Mouse (Mus musculus): ENCODE measurements around the gene Muc4. TPM values are rescaled to one million over a fixed set of nuclear protein-coding genes. Genes with fewer than 3 reads are reported as not detected.

Muc4 gene
- total and polyA plus RNA-seq, 2 experiments from 2014 or later = not detected

DNA sequence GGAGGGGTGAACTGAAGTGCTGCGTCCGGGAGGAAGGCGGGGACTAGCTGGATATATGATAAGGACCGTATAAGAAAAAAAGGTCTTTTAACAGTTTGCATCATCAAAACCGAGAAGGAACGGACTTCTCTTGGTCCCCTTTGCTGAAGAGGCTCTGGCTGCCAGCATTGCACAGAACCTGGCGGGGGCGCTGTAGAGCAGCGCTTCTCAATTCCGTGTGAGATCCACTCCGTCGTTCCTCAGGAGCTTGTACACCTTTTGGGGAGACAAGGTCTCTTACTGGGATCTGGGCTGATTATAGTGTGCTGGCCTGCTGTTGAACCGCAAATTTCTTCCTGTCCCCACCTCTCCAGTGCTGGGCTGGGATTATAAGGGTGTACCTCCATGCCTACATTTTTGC, 20.3 kb upstream of the Muc4 start:
- Histone ChIP-seq H3K36me3 (ENCODE audit: insufficient read depth, low read length) (no peaks in the 10 kb centered on the region), H3K27me3 (ENCODE audit: insufficient read depth, low read length) (no peaks in the 10 kb centered on the region), H3K9ac (replicated peaks; ENCODE audit: low read length, poor library complexity, severe bottlenecking) (no peak overlapping the region), H3K9me3 (ENCODE audit: low read length) (no peaks in the 10 kb centered on the region), H3K4me2 (ENCODE audit: low read depth, low read length, poor library complexity, severe bottlenecking) (no peak overlapping the region; the same call in 1 of the 2 replicates), H3K27ac (ENCODE audit: low read depth, low read length) (no peak overlapping the region), H3K4me3 (ENCODE audit: low read depth, low read length) (no peak overlapping the region), H3K4me1 (ENCODE audit: insufficient read depth, low read length) (no peaks in the 10 kb centered on the region)
- ATAC-seq (ENCODE audit: low FRiP score) = no peak
- peak; percentile 39 for DNase-seq (ENCODE audit: low spot score)
- TF ChIP-seq CTCF (IDR thresholded peaks at IDR 0.05) = peak; percentile 58
- WGBS = 38% methylated on average over 13 of the region's 13 CpGs

DNA sequence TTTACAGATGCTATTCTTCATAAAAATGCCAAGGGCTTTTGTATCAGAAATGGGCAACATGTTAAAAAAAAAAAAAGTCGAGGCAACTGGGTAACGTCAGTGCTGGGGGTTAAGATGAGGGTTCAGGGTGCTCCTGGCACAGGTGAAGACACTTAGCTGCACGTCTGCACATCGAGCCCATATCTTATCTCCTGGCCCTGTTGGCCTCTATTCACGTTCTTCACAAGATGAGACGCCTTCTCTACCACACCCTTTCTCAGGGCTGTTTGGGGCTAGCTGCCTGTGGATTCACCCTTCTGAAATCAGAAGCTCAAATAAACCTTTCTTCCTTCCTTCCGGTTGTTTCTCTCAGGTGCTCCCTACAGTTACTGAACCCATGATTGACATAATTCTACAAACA, 12.5 kb upstream of the Muc4 start:
- Histone ChIP-seq H3K9me3 (ENCODE audit: low read length) (no peaks in the 10 kb centered on the region), H3K4me2 (ENCODE audit: low read depth, low read length, poor library complexity, severe bottlenecking) (no peak overlapping the region), H3K27me3 (ENCODE audit: insufficient read depth, low read length) (no peaks in the 10 kb centered on the region), H3K9ac (replicated peaks; ENCODE audit: low read length, poor library complexity, severe bottlenecking) (no peak overlapping the region), H3K4me3 (ENCODE audit: low read depth, low read length) (no peak overlapping the region), H3K4me1 (ENCODE audit: insufficient read depth, low read length) (no peaks in the 10 kb centered on the region), H3K27ac (ENCODE audit: low read depth, low read length) (no peak overlapping the region), H3K36me3 (ENCODE audit: insufficient read depth, low read length) (no peaks in the 10 kb centered on the region)
- TF ChIP-seq CTCF (IDR thresholded peaks at IDR 0.05) = no peak
- 87% methylated on average over 7 of the region's 7 CpGs for WGBS
- ATAC-seq (ENCODE audit: low FRiP score) (no peak), DNase-seq (ENCODE audit: low spot score) (no peak)

DNA sequence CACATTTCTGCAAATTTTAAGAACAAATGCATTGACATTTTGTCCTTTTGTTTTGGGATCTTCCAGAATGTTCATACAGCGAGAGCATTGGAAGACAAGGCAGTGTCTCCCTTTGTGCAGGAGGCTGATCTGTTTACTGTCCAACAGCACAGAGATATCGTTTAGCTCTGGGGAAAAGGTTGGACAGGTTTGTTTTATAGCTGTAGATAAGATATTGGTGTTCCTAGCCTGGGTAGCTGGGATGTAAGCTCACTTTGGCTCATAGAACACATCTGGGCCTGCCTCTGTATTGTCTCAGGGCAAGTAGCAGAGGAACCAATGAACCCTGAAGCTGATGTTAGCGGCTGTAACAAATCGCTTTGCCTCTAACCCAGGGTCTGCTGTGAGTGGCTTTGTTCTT, 11.9 kb upstream of the Muc4 start:
- ATAC-seq (ENCODE audit: low FRiP score) (no peak), DNase-seq (ENCODE audit: low spot score) (no peak)
- 78% methylated on average over 4 of the region's 4 CpGs for WGBS
- no peak for TF ChIP-seq CTCF (IDR thresholded peaks at IDR 0.05)
- Histone ChIP-seq H3K9me3 (ENCODE audit: low read length) (no peaks in the 10 kb centered on the region), H3K4me2 (ENCODE audit: low read depth, low read length, poor library complexity, severe bottlenecking) (no peak overlapping the region), H3K27me3 (ENCODE audit: insufficient read depth, low read length) (no peaks in the 10 kb centered on the region), H3K36me3 (ENCODE audit: insufficient read depth, low read length) (no peaks in the 10 kb centered on the region), H3K4me1 (ENCODE audit: insufficient read depth, low read length) (no peaks in the 10 kb centered on the region), H3K9ac (replicated peaks; ENCODE audit: low read length, poor library complexity, severe bottlenecking) (no peak overlapping the region), H3K4me3 (ENCODE audit: low read depth, low read length) (no peak overlapping the region), H3K27ac (ENCODE audit: low read depth, low read length) (no peak overlapping the region)

DNA sequence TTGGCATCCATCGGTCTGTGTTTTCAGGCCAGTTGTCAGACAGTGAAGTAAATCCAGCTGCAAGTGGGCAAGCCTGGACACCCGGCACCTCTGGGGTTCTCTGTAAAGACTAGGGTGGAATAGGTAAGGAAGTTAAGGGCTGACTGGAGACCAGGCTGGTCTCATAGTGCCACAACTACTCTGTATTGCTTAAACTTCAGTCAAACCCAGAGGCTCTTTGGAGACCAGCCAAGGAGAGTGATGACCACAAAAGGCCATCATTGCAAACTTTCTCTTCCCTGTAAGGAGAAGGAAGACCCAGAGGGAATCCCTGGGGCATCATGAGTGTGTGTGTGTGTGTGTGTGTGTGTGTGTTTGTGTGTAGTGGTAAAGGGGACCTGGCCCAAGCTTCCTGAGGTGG, 11.4 kb upstream of the Muc4 start:
- Histone ChIP-seq H3K36me3 (ENCODE audit: insufficient read depth, low read length) (no peaks in the 10 kb centered on the region), H3K9ac (replicated peaks; ENCODE audit: low read length, poor library complexity, severe bottlenecking) (no peak overlapping the region), H3K4me1 (ENCODE audit: insufficient read depth, low read length) (no peaks in the 10 kb centered on the region), H3K4me3 (ENCODE audit: low read depth, low read length) (no peak overlapping the region), H3K4me2 (ENCODE audit: low read depth, low read length, poor library complexity, severe bottlenecking) (no peak overlapping the region), H3K27ac (ENCODE audit: low read depth, low read length) (no peak overlapping the region), H3K9me3 (ENCODE audit: low read length) (no peaks in the 10 kb centered on the region), H3K27me3 (ENCODE audit: insufficient read depth, low read length) (no peaks in the 10 kb centered on the region)
- TF ChIP-seq CTCF (IDR thresholded peaks at IDR 0.05) = no peak
- ATAC-seq (ENCODE audit: low FRiP score) = no peak
- no peak for DNase-seq (ENCODE audit: low spot score)
- 83% methylated on average over 2 of the region's 2 CpGs for WGBS

DNA sequence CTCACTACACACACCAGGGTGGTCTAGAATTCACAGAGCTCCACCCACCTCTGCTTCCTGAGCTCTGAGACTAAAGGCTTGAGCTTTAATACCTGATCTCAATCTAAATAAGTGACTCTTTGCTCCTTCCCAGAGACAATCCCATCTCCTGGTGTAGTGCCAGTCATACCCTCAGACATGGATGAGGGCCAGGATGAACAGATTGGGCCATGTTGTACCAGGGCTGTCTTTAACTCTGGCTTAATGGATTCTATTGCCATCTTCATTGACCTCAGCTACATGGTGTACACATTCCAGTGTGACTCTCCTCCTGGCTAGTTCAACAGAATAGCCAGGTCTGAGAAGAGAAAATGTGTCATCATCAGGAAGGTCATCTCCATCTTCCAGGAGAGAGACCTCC, 9.2 kb upstream of the Muc4 start:
- Histone ChIP-seq H3K4me3 (ENCODE audit: low read depth, low read length) (no peak overlapping the region), H3K36me3 (ENCODE audit: insufficient read depth, low read length) (no peaks in the 10 kb centered on the region), H3K9me3 (ENCODE audit: low read length) (no peaks in the 10 kb centered on the region), H3K4me1 (ENCODE audit: insufficient read depth, low read length) (no peaks in the 10 kb centered on the region), H3K27me3 (ENCODE audit: insufficient read depth, low read length) (no peaks in the 10 kb centered on the region), H3K27ac (ENCODE audit: low read depth, low read length) (no peak overlapping the region), H3K4me2 (ENCODE audit: low read depth, low read length, poor library complexity, severe bottlenecking) (no peak overlapping the region), H3K9ac (replicated peaks; ENCODE audit: low read length, poor library complexity, severe bottlenecking) (no peak overlapping the region)
- DNase-seq (ENCODE audit: low spot score) (peak; percentile 10), ATAC-seq (ENCODE audit: low FRiP score) (no peak)
- no peak for TF ChIP-seq CTCF (IDR thresholded peaks at IDR 0.05)

DNA sequence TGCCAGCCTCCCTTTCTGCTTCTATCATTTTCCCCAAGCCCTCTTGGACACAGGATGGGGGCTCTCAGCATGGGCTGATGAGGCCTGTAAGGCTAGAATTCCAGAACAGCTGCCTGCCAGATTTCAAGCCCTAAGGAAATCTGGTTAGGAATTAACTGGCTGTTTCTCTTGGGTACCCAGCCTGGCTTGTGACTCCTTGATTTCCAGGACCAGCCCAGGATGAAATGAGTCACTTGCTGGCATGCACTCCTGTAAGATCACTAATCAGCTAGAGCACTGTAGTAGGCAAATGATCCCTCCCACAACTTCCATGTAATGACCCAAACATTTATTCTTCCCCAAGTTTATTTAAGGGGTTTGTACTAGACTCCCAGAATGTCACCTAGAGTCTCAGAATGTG, 7.4 kb upstream of the Muc4 start:
- no peak for ATAC-seq (ENCODE audit: low FRiP score)
- Histone ChIP-seq H3K9ac (replicated peaks; ENCODE audit: low read length, poor library complexity, severe bottlenecking) (no peak overlapping the region), H3K36me3 (ENCODE audit: insufficient read depth, low read length) (no peaks in the 10 kb centered on the region), H3K27ac (ENCODE audit: low read depth, low read length) (no peak overlapping the region), H3K4me3 (ENCODE audit: low read depth, low read length) (no peak overlapping the region), H3K4me1 (ENCODE audit: insufficient read depth, low read length) (no peaks in the 10 kb centered on the region), H3K9me3 (ENCODE audit: low read length) (peaks cover 4% of the 10 kb centered on the region; the same call in 1 of the 2 replicates), H3K4me2 (ENCODE audit: low read depth, low read length, poor library complexity, severe bottlenecking) (no peak overlapping the region), H3K27me3 (ENCODE audit: insufficient read depth, low read length) (no peaks in the 10 kb centered on the region)
- DNase-seq (ENCODE audit: low spot score) = no peak
- TF ChIP-seq CTCF (IDR thresholded peaks at IDR 0.05) = no peak
